Mouse (Mus musculus): Measurements from ENCODE around the gene Gpn2. TPM values are rescaled to one million over a fixed set of nuclear protein-coding genes. Genes with fewer than 3 reads are reported as not detected.

Gpn2 gene
- polyA plus RNA-seq (2012; rRNA removed): 12.7 and 14.3 TPM in 2 replicates

GRCm38 (mm10) chr4:133584059-133584951 is at the start of gene Gpn2:
TSS of gene Gpn2 (plus strand) at chr4:133584362.

DNA sequence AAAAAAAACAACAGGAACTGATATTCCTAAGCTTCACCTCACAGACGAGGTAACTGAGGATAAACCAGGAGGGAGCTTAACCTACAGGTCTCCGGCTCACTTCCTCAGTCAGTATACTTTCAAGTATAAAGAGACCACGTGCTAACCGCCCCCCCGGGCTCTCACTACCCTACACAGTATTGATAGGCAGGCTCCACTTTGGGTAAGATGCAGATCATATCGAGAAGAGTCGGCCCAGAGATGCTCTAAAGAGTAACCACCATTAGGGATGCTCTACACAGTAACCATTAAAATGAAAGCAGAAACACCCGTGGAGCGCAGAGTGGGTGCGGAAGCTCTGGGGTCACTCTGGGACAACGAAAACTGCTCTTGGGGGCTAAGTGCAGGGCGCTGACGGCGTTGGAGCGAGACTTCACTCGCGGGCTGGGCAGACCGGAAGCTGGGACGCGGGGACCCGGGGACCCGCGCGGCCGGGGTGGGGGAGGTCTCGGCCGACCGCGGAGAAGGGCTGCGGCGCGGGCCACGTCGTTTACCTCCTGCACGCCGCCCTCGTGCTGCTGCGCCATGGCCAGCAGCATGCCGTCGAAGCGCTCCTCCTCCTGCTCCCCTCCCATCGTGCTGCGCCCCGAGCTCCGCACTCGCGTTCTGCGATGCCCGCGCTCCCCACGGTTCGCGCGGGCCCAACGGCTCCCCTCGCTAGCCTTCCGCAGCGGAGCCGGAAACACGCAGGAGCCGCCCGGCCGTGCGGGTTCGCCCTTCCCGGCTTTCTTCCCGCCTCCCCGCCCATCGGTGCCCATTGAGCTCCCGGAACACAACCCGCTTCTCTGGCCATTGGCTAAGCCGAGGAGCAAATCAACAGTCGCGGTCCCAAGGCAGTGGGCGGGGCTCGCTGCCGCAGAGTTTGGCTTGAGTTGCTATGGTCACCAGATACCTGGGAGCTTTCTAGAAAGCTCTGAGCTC is 38.6 kb upstream of the Gpn2 start, which contains the start of gene Nudc:
Nudc (minus strand) TSS at position 725 of the 960 bp plus-strand sequence.

DNA sequence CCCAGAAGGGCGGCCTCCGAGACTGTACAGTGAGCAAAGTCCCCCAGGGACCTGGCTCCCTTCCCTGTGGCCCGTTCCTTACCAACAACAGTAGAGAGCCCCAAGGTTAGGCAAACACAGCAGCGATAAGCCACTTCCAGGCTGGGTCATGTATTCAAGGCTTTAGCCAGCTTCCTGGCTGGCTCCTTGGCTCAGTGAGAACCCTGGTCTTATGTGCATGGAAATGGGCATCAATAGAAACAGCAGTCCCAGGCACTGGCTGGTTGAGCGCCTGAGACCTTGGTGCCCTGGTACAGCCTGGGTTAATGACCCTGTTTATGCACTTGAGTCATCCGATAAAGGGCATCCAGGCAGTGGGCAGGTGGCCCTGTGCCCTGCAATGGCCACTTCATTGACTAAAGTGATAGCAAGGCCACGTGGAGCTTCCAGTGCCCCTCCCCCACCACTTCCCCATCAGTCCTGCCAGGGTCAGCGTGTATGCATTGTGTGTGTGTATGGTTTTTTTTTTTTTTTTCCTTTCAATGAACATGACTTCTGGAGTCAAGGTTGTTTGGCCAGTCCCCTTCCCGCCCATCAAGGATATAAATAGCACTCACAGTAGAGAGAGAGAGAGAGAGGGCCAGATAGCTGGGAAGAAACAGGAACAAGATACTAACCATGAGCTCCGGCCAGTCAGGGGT is 31.3 kb upstream of the Gpn2 start, which contains the start of gene Nr0b2:
Nr0b2 (plus strand) TSS at position 609 of the 680 bp plus-strand sequence.

DNA sequence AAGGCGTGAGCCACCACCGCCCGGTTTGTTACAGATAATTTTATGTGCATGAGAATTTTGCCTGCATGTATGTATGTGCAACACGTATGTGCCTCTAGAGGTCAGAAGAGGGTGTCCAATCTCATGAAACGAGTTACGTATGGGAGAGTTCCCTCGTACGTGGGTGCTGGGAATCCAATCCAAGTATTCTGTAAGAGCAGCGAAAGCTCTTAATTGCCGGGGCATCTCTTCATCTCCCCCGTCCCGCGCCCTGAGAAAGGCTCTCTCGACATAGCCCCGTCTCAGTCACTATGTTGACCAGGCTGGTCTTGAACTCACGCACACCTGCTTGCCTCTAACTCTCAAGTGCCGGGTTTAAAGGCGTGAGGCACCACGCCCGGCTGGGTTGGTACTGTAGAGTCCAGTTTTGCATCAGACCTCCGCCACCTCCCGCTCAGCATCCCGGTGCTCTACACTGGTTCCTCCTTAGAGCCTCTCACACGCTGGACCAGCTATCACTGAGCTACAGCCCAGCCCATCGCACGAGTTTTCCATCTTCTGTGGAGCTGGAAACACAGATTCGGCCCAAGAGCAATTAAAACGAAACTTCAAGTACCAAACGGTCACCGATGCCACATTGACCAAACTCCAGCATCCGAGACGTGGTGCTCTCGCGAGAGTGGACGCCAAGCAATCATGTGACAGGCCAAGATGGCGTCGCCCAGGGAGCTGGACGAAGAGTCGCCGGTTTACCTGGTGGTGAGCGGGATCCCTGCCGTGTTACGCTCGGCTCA is 9.9 kb upstream of the Gpn2 start, which contains the start of gene Gpatch3:
Gpatch3 (plus strand) TSS at position 676 of the 773 bp plus-strand sequence.

DNA sequence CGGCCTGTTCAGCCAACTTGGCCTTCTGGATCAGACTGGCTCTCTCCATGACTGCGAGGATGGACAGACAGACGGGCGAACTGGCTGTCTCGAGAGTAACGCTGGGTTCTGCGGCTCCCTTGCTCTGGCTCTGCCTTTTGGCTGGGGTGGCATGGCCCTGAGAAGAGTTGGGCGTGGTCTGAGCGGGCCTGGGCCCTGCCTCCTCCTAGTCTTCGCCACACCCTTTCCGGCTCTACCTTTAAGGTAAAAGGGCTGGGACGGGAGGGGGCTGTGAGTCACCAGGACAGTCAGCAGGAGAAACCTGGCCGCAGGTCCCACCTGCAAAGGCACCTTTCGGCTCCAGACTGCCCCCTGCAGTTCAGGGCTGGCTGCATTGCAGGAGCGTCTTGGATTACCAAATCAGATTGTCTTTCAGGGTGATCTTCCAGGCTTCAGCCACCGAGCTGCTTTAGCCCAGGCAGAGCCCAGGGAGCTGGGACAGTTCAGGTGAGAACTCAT is 17.6 kb downstream of the Gpn2 start, which contains the start of gene Sfn:
Sfn (minus strand) TSS at position 448 of the 498 bp plus-strand sequence.

Other genes starting within 250 kb of the Gpn2 start
- 5.4 and 6.4 TPM in 2 replicates for gene Wdtc1, start 230.9 kb upstream of the Gpn2 start, polyA plus RNA-seq (2012; rRNA removed)
- gene Slc9a1, start 214.7 kb upstream of the Gpn2 start, polyA plus RNA-seq (2012; rRNA removed): 5.6 and 6.9 TPM in 2 replicates
- gene Tent5b, start 104.2 kb upstream of the Gpn2 start, polyA plus RNA-seq (2012; rRNA removed): 0.01 and 0.06 TPM in 2 replicates
- 0.05 and 0.15 TPM in 2 replicates for gene Trnp1, start 85.8 kb upstream of the Gpn2 start, polyA plus RNA-seq (2012; rRNA removed)
- 0.25 and 0.28 TPM in 2 replicates for gene Kdf1, start 65.4 kb upstream of the Gpn2 start, polyA plus RNA-seq (2012; rRNA removed)
- gene Nudc, start 38.4 kb upstream of the Gpn2 start, polyA plus RNA-seq (2012; rRNA removed): 139 and 147 TPM in 2 replicates
- gene Nr0b2, start 31.0 kb upstream of the Gpn2 start, polyA plus RNA-seq (2012; rRNA removed): 0.32 and 0.50 TPM in 2 replicates
- gene Gpatch3, start 9.6 kb upstream of the Gpn2 start, polyA plus RNA-seq (2012; rRNA removed): 3.1 and 3.7 TPM in 2 replicates
- 0.36 and 0.89 TPM in 2 replicates for gene Sfn, start 17.8 kb downstream of the Gpn2 start, polyA plus RNA-seq (2012; rRNA removed)
- 3.5 TPM in 2 replicates for gene Zdhhc18, start 65.8 kb downstream of the Gpn2 start, polyA plus RNA-seq (2012; rRNA removed)
- 3.1 and 3.8 TPM in 2 replicates for gene Pigv, start 88.3 kb downstream of the Gpn2 start, polyA plus RNA-seq (2012; rRNA removed)
- gene Arid1a, start 172.4 kb downstream of the Gpn2 start, polyA plus RNA-seq (2012; rRNA removed): 9.7 and 12.6 TPM in 2 replicates